Mouse (Mus musculus): ENCODE measurements at regions not wholly inside any gene's neighbourhood (a gene's known extent, or its start where the extent isn't known, plus 50 kb on each side); places are given as distances from the start of the nearest gene placed in this dataset.

DNA sequence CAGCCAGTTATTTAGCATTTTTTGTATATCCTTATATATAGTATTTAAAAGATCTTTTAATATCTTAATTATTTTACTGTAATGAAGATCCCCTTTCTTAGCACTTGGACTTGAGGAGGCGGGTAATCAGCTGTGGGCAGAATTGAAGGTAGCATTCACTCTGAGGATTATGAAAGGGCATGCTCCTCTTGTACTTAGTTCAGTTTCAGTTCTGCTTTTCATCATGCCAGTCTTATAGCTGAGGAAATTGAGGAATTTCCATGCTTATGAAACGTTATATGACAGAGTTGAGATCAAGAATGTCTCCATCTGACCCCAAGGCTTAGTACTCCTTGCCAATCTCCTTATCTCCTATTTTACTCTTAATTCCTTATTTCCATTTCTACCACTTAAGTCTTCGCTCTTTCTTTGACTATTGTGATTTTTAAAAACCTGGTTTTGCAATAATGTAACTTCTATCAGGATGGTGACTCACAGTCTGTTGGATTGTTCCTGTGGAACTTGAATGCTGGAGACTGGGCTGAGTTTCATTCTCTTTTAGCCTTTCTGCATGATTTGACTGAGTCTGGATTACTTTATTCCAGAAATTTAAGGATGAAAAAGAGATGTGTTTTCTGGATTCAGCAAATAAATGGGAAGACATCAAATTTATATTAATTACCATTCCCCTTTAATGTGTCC lies 133.6 kb downstream of the Papss1 start:
- Histone ChIP-seq H3K4me2 (no peak overlapping the region), H3K9me3 (no peaks in the 10 kb centered on the region), H3K27ac (no peak overlapping the region), H3K36me3 (replicated peaks) (no peaks in the 10 kb centered on the region), H3K4me3 (replicated peaks) (no peak overlapping the region), H3K4me1 (no peaks in the 10 kb centered on the region), H3K27me3 (no peaks in the 10 kb centered on the region), H3K9ac (no peak overlapping the region)
- 84% methylated on average over 3 of the region's 3 CpGs for WGBS
- ATAC-seq (ENCODE audit: low FRiP score), result no peak

DNA sequence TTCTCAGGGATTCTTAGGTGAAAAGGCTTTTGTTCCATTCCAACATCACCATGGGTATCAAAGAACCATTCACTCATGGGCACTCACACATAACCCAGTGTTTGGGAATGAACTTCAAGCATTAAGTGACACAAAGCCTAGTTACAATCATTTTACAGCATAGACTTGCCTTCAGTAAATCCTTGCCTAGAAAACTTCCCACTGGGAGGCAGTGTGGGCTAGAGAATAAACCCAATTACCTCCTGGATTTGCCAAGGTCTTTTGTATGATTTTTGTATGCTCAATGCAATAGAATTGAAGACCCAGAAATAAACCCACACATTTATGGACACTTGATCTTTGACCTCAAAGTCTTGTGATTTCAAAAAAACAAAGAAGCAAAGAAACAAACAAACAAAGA lies 138.6 kb downstream of the Papss1 start:
- Histone ChIP-seq H3K4me1 (no peaks in the 10 kb centered on the region), H3K9me3 (no peaks in the 10 kb centered on the region), H3K4me2 (no peak overlapping the region), H3K4me3 (replicated peaks) (no peak overlapping the region), H3K27ac (no peak overlapping the region), H3K9ac (no peak overlapping the region), H3K27me3 (no peaks in the 10 kb centered on the region), H3K36me3 (replicated peaks) (no peaks in the 10 kb centered on the region)
- ATAC-seq (ENCODE audit: low FRiP score), result no peak

DNA sequence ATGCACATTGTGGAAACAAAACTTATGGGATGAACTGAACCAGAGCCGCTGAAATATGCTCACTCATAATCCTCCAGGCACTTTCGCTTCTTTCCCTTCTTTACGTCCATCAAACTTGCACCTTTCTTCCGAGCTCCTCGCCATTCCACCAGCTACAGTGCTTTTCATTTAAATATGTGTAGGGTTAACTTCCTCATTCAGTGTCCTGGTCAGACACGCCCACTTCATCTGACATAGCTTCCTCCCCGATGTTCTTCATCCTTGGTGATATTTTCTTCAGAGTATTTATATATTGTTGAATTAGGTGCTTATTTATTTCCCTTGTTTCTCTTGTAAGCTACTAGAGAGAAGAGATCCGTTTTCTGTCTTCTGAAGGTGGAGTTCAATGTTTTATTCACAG lies 149.0 kb downstream of the Papss1 start:
- Histone ChIP-seq H3K4me2 (no peak overlapping the region), H3K9me3 (no peaks in the 10 kb centered on the region), H3K27ac (no peak overlapping the region), H3K36me3 (replicated peaks) (no peaks in the 10 kb centered on the region), H3K9ac (no peak overlapping the region), H3K4me1 (no peaks in the 10 kb centered on the region), H3K27me3 (no peaks in the 10 kb centered on the region), H3K4me3 (replicated peaks) (no peak overlapping the region)
- WGBS, result 91% methylated on average over 8 of the region's 8 CpGs
- ATAC-seq (ENCODE audit: low FRiP score), result no peak

DNA sequence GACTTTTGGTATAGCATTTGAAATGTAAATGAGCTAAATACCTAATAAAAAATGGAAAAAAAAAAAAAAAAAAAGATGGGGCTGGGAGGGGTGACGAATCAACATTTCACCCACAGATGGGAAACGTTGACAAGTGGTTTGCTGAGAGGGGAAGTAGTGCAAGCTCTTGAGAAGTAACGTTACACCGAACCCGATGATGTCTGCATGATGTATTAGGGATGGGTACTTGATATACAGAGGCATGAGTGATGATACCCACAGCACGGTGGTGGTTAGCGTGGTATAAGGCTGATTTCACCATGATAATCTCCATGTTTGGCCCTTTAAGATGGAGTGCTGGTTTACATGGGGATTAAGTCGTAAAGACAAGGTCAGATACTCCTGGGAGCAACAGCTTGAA lies 154.2 kb downstream of the Papss1 start:
- Histone ChIP-seq H3K4me1 (no peaks in the 10 kb centered on the region), H3K36me3 (replicated peaks) (no peaks in the 10 kb centered on the region), H3K4me3 (replicated peaks) (no peak overlapping the region), H3K27me3 (no peaks in the 10 kb centered on the region), H3K27ac (no peak overlapping the region), H3K9me3 (no peaks in the 10 kb centered on the region), H3K9ac (no peak overlapping the region), H3K4me2 (no peak overlapping the region)
- 93% methylated on average over 8 of the region's 8 CpGs for WGBS
- ATAC-seq (ENCODE audit: low FRiP score), result no peak

- H3K27ac ChIP-seq, result no peak overlapping the region
- H3K36me3 ChIP-seq (replicated peaks), result no peaks in the 10 kb centered on the region
- H3K27me3 ChIP-seq, result no peaks in the 10 kb centered on the region
- no peak overlapping the region for H3K4me2 ChIP-seq
- WGBS, result 94% methylated on average over 3 of the region's 3 CpGs
- H3K4me3 ChIP-seq (replicated peaks), result no peak overlapping the region
- H3K9ac ChIP-seq, result no peak overlapping the region
- H3K4me1 ChIP-seq, result no peaks in the 10 kb centered on the region
- H3K9me3 ChIP-seq, result no peaks in the 10 kb centered on the region
- ATAC-seq (ENCODE audit: low FRiP score), result no peak
These were observed 164.1 kb downstream of the Papss1 start for GRCm38 (mm10) chr3:131728618-131729017.

DNA sequence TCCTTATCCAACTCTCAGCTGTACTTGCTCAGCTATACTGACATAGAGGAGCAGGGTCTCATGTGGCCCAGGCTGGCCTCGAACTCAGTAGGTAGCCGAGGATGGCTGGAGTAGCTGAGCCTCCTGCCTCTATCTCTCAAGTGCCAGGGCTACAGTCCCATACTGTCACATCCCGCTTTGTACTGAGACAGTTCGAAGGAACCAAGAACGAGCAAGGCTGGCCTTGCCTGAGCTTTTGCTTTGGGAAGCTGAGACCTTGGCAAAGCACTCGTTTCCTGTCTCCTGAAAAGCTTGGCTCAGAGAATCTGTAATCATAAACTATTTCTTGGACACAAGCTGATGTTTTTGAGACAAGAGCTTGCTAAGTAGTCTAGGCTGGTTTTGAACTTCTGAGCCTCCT lies 169.7 kb downstream of the Papss1 start:
- WGBS, result 92% methylated on average over 6 of the region's 6 CpGs
- H3K4me3 ChIP-seq (replicated peaks), result no peak overlapping the region
- no peak overlapping the region for H3K27ac ChIP-seq
- no peaks in the 10 kb centered on the region for H3K27me3 ChIP-seq
- no peaks in the 10 kb centered on the region for H3K9me3 ChIP-seq
- H3K9ac ChIP-seq, result no peak overlapping the region
- H3K36me3 ChIP-seq (replicated peaks), result no peaks in the 10 kb centered on the region
- no peaks in the 10 kb centered on the region for H3K4me1 ChIP-seq
- no peak for ATAC-seq (ENCODE audit: low FRiP score)
- H3K4me2 ChIP-seq, result no peak overlapping the region

- Histone ChIP-seq H3K4me2 (no peak overlapping the region), H3K4me1 (no peaks in the 10 kb centered on the region), H3K9ac (no peak overlapping the region), H3K9me3 (no peaks in the 10 kb centered on the region), H3K27me3 (no peaks in the 10 kb centered on the region), H3K4me3 (replicated peaks) (no peak overlapping the region), H3K27ac (no peak overlapping the region), H3K36me3 (replicated peaks) (no peaks in the 10 kb centered on the region)
- ATAC-seq (ENCODE audit: low FRiP score), result no peak
- 80% methylated on average over 6 of the region's 6 CpGs for WGBS
These were observed 172.9 kb downstream of the Papss1 start for GRCm38 (mm10) chr3:131737461-131737860.

GRCm38 (mm10) chr3:131737953-131738598 lies 173.5 kb downstream of the Papss1 start:
- no peak for ATAC-seq (ENCODE audit: low FRiP score)
- Histone ChIP-seq H3K4me2 (no peak overlapping the region), H3K9ac (no peak overlapping the region), H3K9me3 (no peaks in the 10 kb centered on the region), H3K27me3 (no peaks in the 10 kb centered on the region), H3K4me3 (replicated peaks) (no peak overlapping the region), H3K36me3 (replicated peaks) (no peaks in the 10 kb centered on the region), H3K4me1 (no peaks in the 10 kb centered on the region), H3K27ac (no peak overlapping the region)
- WGBS, result 88% methylated on average over 17 of the region's 17 CpGs

GRCm38 (mm10) chr3:131755537-131755936 lies 191.0 kb downstream of the Papss1 start:
- H3K4me1 ChIP-seq, result no peaks in the 10 kb centered on the region
- H3K9me3 ChIP-seq, result 0 out of 2 replicates have a peak, but pooled peaks cover 11% of the 10 kb centered on the region
- no peaks in the 10 kb centered on the region for H3K36me3 ChIP-seq (replicated peaks)
- no peak overlapping the region for H3K4me2 ChIP-seq
- H3K4me3 ChIP-seq (replicated peaks), result no peak overlapping the region
- no peak overlapping the region for H3K9ac ChIP-seq
- no peaks in the 10 kb centered on the region for H3K27me3 ChIP-seq
- no peak overlapping the region for H3K27ac ChIP-seq
- ATAC-seq (ENCODE audit: low FRiP score), result no peak
- 71% methylated on average over 2 of the region's 2 CpGs for WGBS

GRCm38 (mm10) chr3:131756126-131756525 lies 191.6 kb downstream of the Papss1 start:
- Histone ChIP-seq H3K9ac (no peak overlapping the region), H3K9me3 (0 out of 2 replicates have a peak, but pooled peaks cover 11% of the 10 kb centered on the region), H3K4me1 (no peaks in the 10 kb centered on the region), H3K4me3 (replicated peaks) (no peak overlapping the region), H3K4me2 (no peak overlapping the region), H3K36me3 (replicated peaks) (no peaks in the 10 kb centered on the region), H3K27ac (no peak overlapping the region), H3K27me3 (no peaks in the 10 kb centered on the region)
- no peak for ATAC-seq (ENCODE audit: low FRiP score)
- 77% methylated on average over 5 of the region's 5 CpGs for WGBS

- no peak for ATAC-seq (ENCODE audit: low FRiP score)
- H3K27me3 ChIP-seq, result no peaks in the 10 kb centered on the region
- H3K4me1 ChIP-seq, result no peaks in the 10 kb centered on the region
- no peak overlapping the region for H3K27ac ChIP-seq
- H3K4me2 ChIP-seq, result no peak overlapping the region
- H3K9me3 ChIP-seq, result no peaks in the 10 kb centered on the region
- H3K36me3 ChIP-seq (replicated peaks), result no peaks in the 10 kb centered on the region
- H3K4me3 ChIP-seq (replicated peaks), result no peak overlapping the region
- WGBS, result 78% methylated on average over 1 of the region's 1 CpGs
- no peak overlapping the region for H3K9ac ChIP-seq
These were observed 205.4 kb downstream of the Papss1 start for GRCm38 (mm10) chr3:131769976-131770375.

- no peak overlapping the region for H3K9ac ChIP-seq
These were observed 205.9 kb downstream of the Papss1 start for GRCm38 (mm10) chr3:131770486-131770885.

GRCm38 (mm10) chr3:131771863-131772546 lies 207.4 kb downstream of the Papss1 start:
- H3K9ac ChIP-seq, result no peak overlapping the region
- no peaks in the 10 kb centered on the region for H3K36me3 ChIP-seq (replicated peaks)
- no peaks in the 10 kb centered on the region for H3K9me3 ChIP-seq
- 75% methylated on average over 4 of the region's 4 CpGs for WGBS
- no peak overlapping the region for H3K27ac ChIP-seq
- no peak overlapping the region for H3K4me3 ChIP-seq (replicated peaks)
- no peak for ATAC-seq (ENCODE audit: low FRiP score)
- H3K4me1 ChIP-seq, result no peaks in the 10 kb centered on the region
- H3K4me2 ChIP-seq, result no peak overlapping the region
- H3K27me3 ChIP-seq, result no peaks in the 10 kb centered on the region

More at GRCm38 (mm10) chr3:131770486-131770885, 205.9 kb downstream of the Papss1 start:
- no peaks in the 10 kb centered on the region for H3K4me1 ChIP-seq
- no peaks in the 10 kb centered on the region for H3K27me3 ChIP-seq
- no peak overlapping the region for H3K4me3 ChIP-seq (replicated peaks)
- H3K9me3 ChIP-seq, result no peaks in the 10 kb centered on the region
- H3K4me2 ChIP-seq, result no peak overlapping the region
- H3K36me3 ChIP-seq (replicated peaks), result no peaks in the 10 kb centered on the region
- WGBS, result 91% methylated on average over 1 of the region's 1 CpGs
- ATAC-seq (ENCODE audit: low FRiP score), result no peak
- no peak overlapping the region for H3K27ac ChIP-seq
